Mouse (Mus musculus) neural tube, embryonic 14.5 days (tissue): ENCODE data around the gene Gm5244. TPM values are rescaled to one million over a fixed set of nuclear protein-coding genes. Genes with fewer than 3 reads are reported as not detected.

Experiments
- ATAC-seq: fragments of 200-750 bp; cut with Nextera tagmentation; 2 replicates; pipeline ENCODE4 v1.8.0; 2017; ENCODE audit warnings: low read depth, mild to moderate bottlenecking, moderate TSS enrichment, moderate library complexity
- H3K27ac ChIP-seq: fragments of 300-500 bp; sonication (generic); 2 replicates; pipeline ENCODE4 v1.5.1; 2014; ENCODE audit warnings: low read depth, mild to moderate bottlenecking, control low read depth, low read length, moderate library complexity, mixed read lengths
- H3K27me3 ChIP-seq: fragments of 300-500 bp; sonication (generic); 2 replicates; pipeline ENCODE4 v1.6.1; 2014; ENCODE audit warnings: low read length; ENCODE audit not compliant: control insufficient read depth, insufficient read depth
- H3K36me3 ChIP-seq: fragments of 300-500 bp; sonication (generic); 2 replicates; pipeline ENCODE4 v1.6.1; 2014; ENCODE audit warnings: low read length, mixed read lengths; ENCODE audit not compliant: control insufficient read depth, insufficient read depth
- H3K4me1 ChIP-seq: fragments of 300-500 bp; sonication (generic); 2 replicates; pipeline ENCODE4 v1.6.1; 2014; ENCODE audit warnings: low read length; ENCODE audit not compliant: control insufficient read depth, insufficient read depth
- H3K4me2 ChIP-seq: fragments of 300-500 bp; sonication (generic); 2 replicates; pipeline ENCODE4 v1.6.1; 2014; ENCODE audit warnings: mild to moderate bottlenecking, low read depth, low read length, control low read depth
- H3K4me3 ChIP-seq: fragments of 300-500 bp; sonication (generic); 2 replicates; pipeline ENCODE4 v1.5.1; 2014; ENCODE audit warnings: low read depth, low read length, control low read depth, mixed read lengths
- H3K9ac ChIP-seq: fragments of 300-500 bp; sonication (generic); replicated peaks from 2 replicates; pipeline ENCODE4 v1.6.1; 2014; ENCODE audit warnings: low read depth, mild to moderate bottlenecking, control low read depth, low read length, mixed read lengths
- H3K9me3 ChIP-seq: fragments of 300-500 bp; sonication (generic); 2 replicates; pipeline ENCODE4 v1.6.1; 2016; ENCODE audit warnings: low read length; ENCODE audit not compliant: control insufficient read depth
- WGBS: fragments of 180-500 bp; shearing (Covaris S2); extraction: QIAGEN DNeasy Blood & Tissue Kit; methylation state at CpG from one replicate; pipeline ENCODE4 v1.1.7; 2014; 5-methylcytosine and 5-hydroxymethylcytosine counted together
- polyA plus RNA-seq: library from polyadenylated mRNA; unstranded; fragments of >200 nt; fragmentation: Nextera tagmentation; extraction: Ambion mirVana; gene quantifications from 2 replicates; pipeline ENCODE4 v1.2.1, GENCODE M21; 2014

Gm5244 gene
- not detected in 2 replicates for polyA plus RNA-seq

- no peak within 1 kb of the TSS for H3K27ac ChIP-seq
- H3K4me2 ChIP-seq = no peak within 1 kb of the TSS
- ATAC-seq = no peak
- no peaks in the 10 kb centered on the region for H3K27me3 ChIP-seq
- no peak within 1 kb of the TSS for H3K9ac ChIP-seq
- no peaks in the 10 kb centered on the region for H3K4me1 ChIP-seq
- H3K4me3 ChIP-seq = no peak within 1 kb of the TSS
- H3K36me3 ChIP-seq = no peaks in the 10 kb centered on the region
- H3K9me3 ChIP-seq = no peaks in the 10 kb centered on the region
These were observed at the start of gene Gm5244 for GRCm38 (mm10) chr19:12846382-12846781. Gene Gm5244, plus strand, starts transcription at chr19:12846682.

GRCm38 (mm10) chr19:12797071-12797470, 49.4 kb upstream of the Gm5244 start:
- peak overlapping the region; percentile 88 for H3K4me3 ChIP-seq
- peak overlapping the region; percentile 73 for H3K4me2 ChIP-seq
- no peaks in the 10 kb centered on the region for H3K27me3 ChIP-seq
- no peaks in the 10 kb centered on the region for H3K36me3 ChIP-seq
- under 1% methylated on average over 7 of the region's 7 CpGs for WGBS
- no peaks in the 10 kb centered on the region for H3K9me3 ChIP-seq
- no peak for ATAC-seq
- peaks cover 10% of the 10 kb centered on the region; the same call in 1 of the 2 replicates for H3K4me1 ChIP-seq
- peak overlapping the region; percentile 99 for H3K27ac ChIP-seq
- peak overlapping the region; percentile 39 for H3K9ac ChIP-seq

- Histone ChIP-seq H3K27ac (no peak overlapping the region), H3K9me3 (no peaks in the 10 kb centered on the region), H3K27me3 (no peaks in the 10 kb centered on the region), H3K4me2 (no peak overlapping the region), H3K4me1 (peaks cover 4% of the 10 kb centered on the region; the same call in 1 of the 2 replicates), H3K4me3 (no peak overlapping the region), H3K9ac (no peak overlapping the region), H3K36me3 (no peaks in the 10 kb centered on the region)
- WGBS = 93% methylated on average over 4 of the region's 4 CpGs
- no peak for ATAC-seq
These were observed 48.1 kb upstream of the Gm5244 start for GRCm38 (mm10) chr19:12798404-12798803.

DNA sequence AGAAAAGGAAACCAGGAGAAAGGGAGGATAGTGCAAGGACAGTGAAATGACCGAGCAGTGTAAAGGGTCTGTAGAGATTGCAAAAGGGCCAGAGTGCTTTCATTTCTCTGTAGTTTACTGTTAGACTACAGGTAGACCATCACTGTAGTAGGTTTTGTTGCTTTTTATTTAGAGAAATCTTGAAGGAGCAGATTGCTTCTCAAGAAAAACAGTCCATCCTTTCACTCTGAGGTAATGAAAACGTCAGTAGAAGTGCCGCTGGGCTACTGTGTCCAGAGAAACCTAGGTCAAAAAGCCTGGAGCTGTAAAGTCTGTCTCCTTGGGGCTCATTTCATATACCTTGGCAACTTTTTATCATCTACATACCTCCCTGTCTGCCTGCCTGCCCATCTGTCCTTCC, 47.4 kb upstream of the Gm5244 start:
- H3K9me3 ChIP-seq = no peaks in the 10 kb centered on the region
- H3K4me3 ChIP-seq = no peak overlapping the region
- H3K4me2 ChIP-seq = no peak overlapping the region
- ATAC-seq = no peak
- no peaks in the 10 kb centered on the region for H3K27me3 ChIP-seq
- WGBS = 89% methylated on average over 3 of the region's 3 CpGs
- no peaks in the 10 kb centered on the region for H3K36me3 ChIP-seq
- H3K9ac ChIP-seq = no peak overlapping the region; the same call in 1 of the 2 replicates
- no peaks in the 10 kb centered on the region for H3K4me1 ChIP-seq
- no peak overlapping the region for H3K27ac ChIP-seq

DNA sequence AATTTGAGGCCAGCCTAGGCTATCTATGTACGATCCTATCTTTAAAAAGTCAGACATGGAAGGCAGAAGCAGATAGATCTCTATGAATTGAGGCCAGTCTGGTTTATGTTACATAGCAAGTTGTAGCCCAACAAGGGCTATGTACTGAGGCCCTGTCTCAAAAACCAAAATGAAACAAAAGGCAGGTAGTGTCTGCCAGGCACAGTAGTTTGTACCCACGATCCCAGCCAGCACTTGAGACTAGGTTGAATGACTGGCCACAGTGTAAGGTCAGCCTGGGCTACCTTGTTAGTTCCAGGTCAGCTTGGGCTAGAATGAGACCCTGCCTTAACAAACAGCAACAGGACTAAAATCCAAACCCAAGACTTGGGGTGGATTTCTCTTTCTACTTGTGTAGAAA, 45.9 kb upstream of the Gm5244 start:
- 71% methylated on average over 2 of the region's 2 CpGs for WGBS
- Histone ChIP-seq H3K4me1 (no peaks in the 10 kb centered on the region), H3K36me3 (no peaks in the 10 kb centered on the region), H3K9me3 (no peaks in the 10 kb centered on the region), H3K4me3 (no peak overlapping the region), H3K27me3 (no peaks in the 10 kb centered on the region), H3K27ac (no peak overlapping the region), H3K4me2 (no peak overlapping the region), H3K9ac (no peak overlapping the region)
- ATAC-seq = no peak

- Histone ChIP-seq H3K36me3 (no peaks in the 10 kb centered on the region), H3K4me2 (no peak overlapping the region), H3K27me3 (no peaks in the 10 kb centered on the region), H3K9me3 (no peaks in the 10 kb centered on the region), H3K4me1 (no peaks in the 10 kb centered on the region), H3K4me3 (no peak overlapping the region), H3K27ac (no peak overlapping the region), H3K9ac (no peak overlapping the region)
- WGBS = 85% methylated on average over 3 of the region's 3 CpGs
- no peak for ATAC-seq
These were observed 45.4 kb upstream of the Gm5244 start for GRCm38 (mm10) chr19:12801046-12801445.

GRCm38 (mm10) chr19:12802830-12803229, 43.7 kb upstream of the Gm5244 start:
- Histone ChIP-seq H3K4me3 (no peak overlapping the region), H3K9me3 (no peaks in the 10 kb centered on the region), H3K27ac (no peak overlapping the region), H3K9ac (no peak overlapping the region), H3K27me3 (no peaks in the 10 kb centered on the region), H3K36me3 (no peaks in the 10 kb centered on the region), H3K4me2 (no peak overlapping the region), H3K4me1 (no peaks in the 10 kb centered on the region)
- WGBS = 85% methylated on average over 3 of the region's 3 CpGs
- no peak for ATAC-seq

DNA sequence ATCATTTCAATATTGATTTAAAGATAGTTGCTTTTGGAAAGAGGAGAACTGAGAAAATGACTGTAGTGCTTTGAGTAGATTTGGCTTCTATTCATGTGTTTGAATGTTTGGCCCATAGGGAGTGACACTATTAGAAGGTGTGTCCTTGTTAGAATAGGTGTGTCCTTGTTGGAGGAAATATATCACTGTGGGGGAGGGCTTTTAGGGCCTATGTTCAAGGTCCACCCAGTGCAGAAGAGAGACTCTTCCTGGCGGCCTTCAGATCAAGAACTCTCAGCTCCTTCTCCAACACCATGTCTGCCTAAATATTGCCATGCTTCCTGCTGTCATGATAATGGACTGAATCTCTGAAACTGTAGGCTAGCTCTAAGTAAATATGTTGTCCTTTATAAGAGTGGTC, 42.2 kb upstream of the Gm5244 start:
- Histone ChIP-seq H3K27ac (no peak overlapping the region), H3K9me3 (no peaks in the 10 kb centered on the region), H3K9ac (no peak overlapping the region), H3K36me3 (no peaks in the 10 kb centered on the region), H3K27me3 (no peaks in the 10 kb centered on the region), H3K4me1 (no peaks in the 10 kb centered on the region), H3K4me3 (no peak overlapping the region), H3K4me2 (no peak overlapping the region)
- 86% methylated on average over 1 of the region's 1 CpGs for WGBS
- ATAC-seq = no peak

DNA sequence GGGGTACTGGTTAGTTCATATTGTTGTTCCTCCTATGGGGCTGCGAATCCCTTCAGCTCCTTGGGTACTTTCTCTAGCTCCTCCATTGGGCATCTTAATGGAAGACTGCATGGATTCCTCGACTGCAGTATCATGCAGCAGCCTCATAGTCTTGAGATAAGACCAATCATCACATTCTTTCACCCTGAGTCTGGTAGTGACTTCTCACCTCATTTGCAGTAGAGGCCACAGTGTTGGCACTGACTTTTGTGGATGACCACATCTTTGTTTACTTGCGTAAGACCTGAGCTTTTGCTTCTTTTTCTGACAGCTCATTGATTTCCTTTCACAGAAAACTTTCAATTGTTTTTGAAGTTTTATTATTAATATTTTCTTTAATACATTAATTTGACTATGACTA, 40.8 kb upstream of the Gm5244 start:
- no peaks in the 10 kb centered on the region for H3K27me3 ChIP-seq
- H3K4me3 ChIP-seq = no peak overlapping the region
- no peak overlapping the region for H3K4me2 ChIP-seq
- no peak overlapping the region for H3K9ac ChIP-seq
- H3K4me1 ChIP-seq = no peaks in the 10 kb centered on the region
- H3K36me3 ChIP-seq = no peaks in the 10 kb centered on the region
- ATAC-seq = no peak
- no peaks in the 10 kb centered on the region for H3K9me3 ChIP-seq
- WGBS = 89% methylated on average over 3 of the region's 3 CpGs
- no peak overlapping the region for H3K27ac ChIP-seq

DNA sequence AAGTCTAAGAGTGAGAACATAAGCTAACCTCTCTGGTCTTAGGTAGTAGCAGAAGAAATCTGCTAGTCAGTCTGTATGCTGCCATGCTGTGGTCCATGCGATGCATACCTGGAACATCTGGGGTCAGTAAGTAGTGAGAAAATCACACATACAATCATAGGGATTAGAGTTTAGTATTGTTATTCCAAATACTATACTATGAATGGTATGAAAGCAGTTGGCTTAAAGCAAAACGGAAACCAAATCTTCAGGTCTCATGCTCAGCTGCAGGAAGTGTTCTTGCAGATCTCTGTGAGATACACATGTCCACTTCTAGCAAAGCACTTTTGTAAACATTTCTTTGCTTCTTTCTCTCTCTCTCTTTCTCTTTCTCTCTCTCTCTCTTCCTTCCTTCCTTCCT, 40.3 kb upstream of the Gm5244 start:
- ATAC-seq = no peak
- Histone ChIP-seq H3K9ac (no peak overlapping the region), H3K4me1 (no peaks in the 10 kb centered on the region), H3K36me3 (no peaks in the 10 kb centered on the region), H3K4me2 (no peak overlapping the region), H3K27ac (no peak overlapping the region), H3K27me3 (no peaks in the 10 kb centered on the region), H3K9me3 (no peaks in the 10 kb centered on the region), H3K4me3 (no peak overlapping the region)
- 75% methylated on average over 2 of the region's 2 CpGs for WGBS
